Mouse (Mus musculus): Measurements from ENCODE around the gene Tulp3. TPM values are rescaled to one million over a fixed set of nuclear protein-coding genes. Genes with fewer than 3 reads are reported as not detected.
A peak's percentile ranks its signal among the peaks of the same experiment; 100 is the strongest.

Tulp3 gene
- 1 to 10 TPM; 5.4 to 6.4 TPM for total RNA-seq (2021)
- 10.2 and 11.2 TPM in 2 replicates for polyA plus RNA-seq (2012; rRNA removed)
- long read RNA-seq, partial matches to known transcripts = 0 of 1 reads
- long read RNA-seq, other reads (novel, unspliced or antisense) = 1 of 1 reads

GRCm38 (mm10) chr6:128355726-128356416 is at the start of gene Tulp3:
Gene Tulp3, minus strand, starts transcription at chr6:128355851.
- no peaks in the 10 kb centered on the region for H3K79me2 ChIP-seq (replicated peaks; ENCODE audit: control insufficient read depth, insufficient read depth, low read length)
- peaks cover 2% of the 10 kb centered on the region; the same call in 1 of the 2 replicates for H3K4me1 ChIP-seq (ENCODE audit: control insufficient read depth, insufficient read depth, low read length)
- intact Hi-C loops (cut with DNase I) = no loop called here
- peak; percentile 95 for DNase-seq
- H3K27me3 ChIP-seq (ENCODE audit: control insufficient read depth, insufficient read depth, low read length) = no peaks in the 10 kb centered on the region
- H3K36me3 ChIP-seq (ENCODE audit: control insufficient read depth, insufficient read depth, low read length) = no peaks in the 10 kb centered on the region
- WGBS = under 1% methylated on average over 37 of the region's 42 CpGs
- TF ChIP-seq EP300 (IDR thresholded peaks at IDR 0.05; ENCODE audit: insufficient read depth, low read depth, low read length) (no peak), POLR2A (IDR thresholded peaks at IDR 0.05; ENCODE audit: insufficient read depth, low read depth, low read length) (peak; percentile 54), CTCF (IDR thresholded peaks at IDR 0.05) (no peak)
- peak within 1 kb of the TSS; percentile 75 for H3K9ac ChIP-seq (ENCODE audit: low read depth, low read length)
- H3K4me3 ChIP-seq = peak within 1 kb of the TSS; percentile 63
- H3K27ac ChIP-seq = peak within 1 kb of the TSS; percentile 82

- no peak for DNase-seq
These were observed 49.1 kb upstream of the Tulp3 start for GRCm38 (mm10) chr6:128404708-128405107.

DNA sequence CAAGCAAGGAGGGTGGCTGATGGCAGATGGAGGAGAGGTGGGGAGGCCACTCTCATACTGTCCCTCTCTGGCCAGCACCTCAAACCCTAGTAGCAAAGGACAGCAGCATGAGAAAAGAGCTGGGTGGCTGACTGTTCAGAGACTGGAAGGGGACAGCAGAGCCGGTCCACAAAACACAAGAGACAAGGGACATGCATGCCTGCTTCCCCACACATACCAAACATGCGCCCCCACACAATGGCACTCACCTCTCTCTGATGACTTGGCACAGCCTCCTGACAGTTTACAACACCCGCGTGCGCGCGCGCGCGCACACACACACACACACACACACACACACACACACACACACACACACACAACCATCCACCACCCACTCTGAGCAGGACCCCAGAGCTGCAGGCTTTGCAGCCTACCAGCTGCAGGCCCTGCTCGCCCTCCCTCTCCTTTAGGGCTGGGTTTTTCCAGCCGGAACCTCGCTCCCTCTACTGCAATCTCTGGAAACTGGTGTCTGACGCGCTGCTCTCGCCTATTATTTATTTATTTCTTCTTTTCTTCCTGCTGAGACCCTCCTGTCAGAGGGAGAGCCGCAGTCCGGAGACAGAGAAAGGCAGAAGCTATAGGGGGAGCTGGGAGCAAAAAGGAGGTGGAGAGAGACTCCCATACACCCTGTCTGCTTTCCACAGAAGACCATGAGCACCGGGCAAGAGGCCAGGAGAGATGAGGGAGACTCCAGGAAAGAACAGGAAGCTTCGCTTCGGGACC is 44.0 kb upstream of the Tulp3 start:
- DNase-seq = peak; percentile 15 to 34
- Histone ChIP-seq H3K9ac (ENCODE audit: low read depth, low read length) (peak overlapping the region; percentile 6; the same call in 1 of the 2 replicates), H3K4me1 (ENCODE audit: control insufficient read depth, insufficient read depth, low read length) (no peaks in the 10 kb centered on the region), H3K27me3 (ENCODE audit: control insufficient read depth, insufficient read depth, low read length) (no peaks in the 10 kb centered on the region), H3K36me3 (ENCODE audit: control insufficient read depth, insufficient read depth, low read length) (no peaks in the 10 kb centered on the region), H3K79me2 (replicated peaks; ENCODE audit: control insufficient read depth, insufficient read depth, low read length) (no peaks in the 10 kb centered on the region), H3K27ac (no peak overlapping the region), H3K4me3 (no peak overlapping the region)
- TF ChIP-seq EP300 (IDR thresholded peaks at IDR 0.05; ENCODE audit: insufficient read depth, low read depth, low read length) (no peak), CTCF (IDR thresholded peaks at IDR 0.05) (no peak), POLR2A (IDR thresholded peaks at IDR 0.05; ENCODE audit: insufficient read depth, low read depth, low read length) (no peak)
- intact Hi-C loops (cut with DNase I) = no loop called here
- WGBS = 33% methylated on average over 21 of the region's 21 CpGs

More at GRCm38 (mm10) chr6:128404708-128405107, 49.1 kb upstream of the Tulp3 start:
- TF ChIP-seq CTCF (IDR thresholded peaks at IDR 0.05) (no peak), EP300 (IDR thresholded peaks at IDR 0.05; ENCODE audit: insufficient read depth, low read depth, low read length) (no peak), POLR2A (IDR thresholded peaks at IDR 0.05; ENCODE audit: insufficient read depth, low read depth, low read length) (no peak)
- Histone ChIP-seq H3K4me1 (ENCODE audit: control insufficient read depth, insufficient read depth, low read length) (no peaks in the 10 kb centered on the region), H3K9ac (ENCODE audit: low read depth, low read length) (no peak overlapping the region), H3K27ac (no peak overlapping the region), H3K79me2 (replicated peaks; ENCODE audit: control insufficient read depth, insufficient read depth, low read length) (no peaks in the 10 kb centered on the region), H3K4me3 (no peak overlapping the region), H3K36me3 (ENCODE audit: control insufficient read depth, insufficient read depth, low read length) (no peaks in the 10 kb centered on the region), H3K27me3 (ENCODE audit: control insufficient read depth, insufficient read depth, low read length) (no peaks in the 10 kb centered on the region)
- intact Hi-C loops (cut with DNase I) = no loop called here
- 48% methylated on average over 5 of the region's 5 CpGs for WGBS

GRCm38 (mm10) chr6:128398996-128399395 is 43.3 kb upstream of the Tulp3 start, which contains the start of gene Nrip2:
Gene Nrip2, plus strand, starts transcription at chr6:128399296.
- no peaks in the 10 kb centered on the region for H3K4me1 ChIP-seq (ENCODE audit: control insufficient read depth, insufficient read depth, low read length)
- DNase-seq = no peak
- WGBS = 76% methylated on average over 3 of the region's 3 CpGs
- peak within 1 kb of the TSS; percentile 6; the same call in 1 of the 2 replicates for H3K9ac ChIP-seq (ENCODE audit: low read depth, low read length)
- H3K27me3 ChIP-seq (ENCODE audit: control insufficient read depth, insufficient read depth, low read length) = no peaks in the 10 kb centered on the region
- H3K79me2 ChIP-seq (replicated peaks; ENCODE audit: control insufficient read depth, insufficient read depth, low read length) = no peaks in the 10 kb centered on the region
- intact Hi-C loops (cut with DNase I) = no loop called here
- no peak within 1 kb of the TSS for H3K4me3 ChIP-seq
- no peak within 1 kb of the TSS for H3K27ac ChIP-seq
- TF ChIP-seq EP300 (IDR thresholded peaks at IDR 0.05; ENCODE audit: insufficient read depth, low read depth, low read length) (no peak), POLR2A (IDR thresholded peaks at IDR 0.05; ENCODE audit: insufficient read depth, low read depth, low read length) (no peak), CTCF (IDR thresholded peaks at IDR 0.05) (no peak)
- H3K36me3 ChIP-seq (ENCODE audit: control insufficient read depth, insufficient read depth, low read length) = no peaks in the 10 kb centered on the region

GRCm38 (mm10) chr6:128397574-128398261 is 42.1 kb upstream of the Tulp3 start:
- intact Hi-C loops (cut with DNase I) = no loop called here
- H3K79me2 ChIP-seq (replicated peaks; ENCODE audit: control insufficient read depth, insufficient read depth, low read length) = no peaks in the 10 kb centered on the region
- WGBS = 77% methylated on average over 7 of the region's 7 CpGs
- no peak for TF ChIP-seq POLR2A (IDR thresholded peaks at IDR 0.05; ENCODE audit: insufficient read depth, low read depth, low read length)
- no peak for TF ChIP-seq EP300 (IDR thresholded peaks at IDR 0.05; ENCODE audit: insufficient read depth, low read depth, low read length)
- no peak for TF ChIP-seq CTCF (IDR thresholded peaks at IDR 0.05)
- peaks cover 2% of the 10 kb centered on the region; the same call in 1 of the 2 replicates for H3K4me1 ChIP-seq (ENCODE audit: control insufficient read depth, insufficient read depth, low read length)
- no peak for DNase-seq
- H3K36me3 ChIP-seq (ENCODE audit: control insufficient read depth, insufficient read depth, low read length) = no peaks in the 10 kb centered on the region
- H3K27me3 ChIP-seq (ENCODE audit: control insufficient read depth, insufficient read depth, low read length) = no peaks in the 10 kb centered on the region
- no peak overlapping the region for H3K4me3 ChIP-seq
- no peak overlapping the region for H3K9ac ChIP-seq (ENCODE audit: low read depth, low read length)
- H3K27ac ChIP-seq = no peak overlapping the region
